Mouse (Mus musculus) megakaryocyte, embryonic 14.5 days (primary cell): Measurements from ENCODE around the gene Lrmda.

Source experiments
- FLI1 ChIP-seq: IDR thresholded peaks from 2 replicates; pipeline ENCODE4 v1.6.1; 2012; ENCODE audit warnings: low read length, inconsistent platforms, mixed read lengths
- GATA1 ChIP-seq: IDR thresholded peaks from 3 replicates; pipeline ENCODE4 v1.6.1; 2012; ENCODE audit warnings: mixed read lengths, low read length, inconsistent platforms, borderline replicate concordance

DNA sequence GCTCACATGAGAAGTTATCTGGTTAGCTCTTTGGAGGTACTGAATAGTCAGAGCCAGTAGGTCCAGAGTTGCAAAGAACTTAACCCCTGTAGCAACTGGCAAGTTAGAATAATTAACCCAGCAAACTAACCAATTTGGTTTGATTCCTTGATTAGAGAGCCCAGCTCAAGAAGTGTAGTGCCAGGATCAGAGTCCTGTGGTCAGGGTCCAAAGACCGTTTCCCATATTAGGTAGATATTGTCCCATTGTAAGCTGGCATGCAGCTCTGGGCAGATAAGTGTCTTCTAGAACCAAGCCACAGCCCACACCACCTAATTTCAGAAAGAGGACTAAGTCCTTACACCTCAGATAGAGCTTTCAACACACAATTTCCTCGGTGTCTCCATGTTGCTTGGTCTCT is 473.8 kb downstream of the Lrmda start:
- TF ChIP-seq GATA1 (no peak), FLI1 (no peak)
